Mouse (Mus musculus): ENCODE measurements around the gene Gm21677.
"Not testable (repeated sequence)": the region's sequence is repeated elsewhere in the genome, so short reads cannot be mapped to it uniquely, and the experiment has no call there.

Gm21677 gene

DNA sequence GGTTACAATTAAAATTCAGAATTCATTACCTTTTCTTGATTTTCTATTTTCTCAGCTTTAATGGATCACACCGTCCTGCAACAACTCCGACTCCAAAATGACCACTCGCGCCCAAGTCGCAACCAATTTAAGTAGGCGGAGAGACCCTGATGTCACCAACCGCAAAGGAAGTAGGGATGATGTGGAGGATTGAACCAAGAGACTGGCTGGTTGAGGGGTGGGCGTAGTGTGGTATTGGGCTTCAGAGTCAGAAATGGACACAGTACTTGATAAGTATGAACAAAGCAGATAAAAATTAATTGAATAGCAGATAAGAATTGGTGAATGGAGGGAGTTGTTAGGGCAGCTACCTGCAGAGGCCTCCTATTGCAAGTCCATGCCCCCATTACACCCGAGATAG, at the start of gene Gm21677:
Gene Gm21677 (minus strand): TSS at position 101 of the 400 bp plus-strand sequence.
- not testable (repeated sequence) for DNase-seq

DNA sequence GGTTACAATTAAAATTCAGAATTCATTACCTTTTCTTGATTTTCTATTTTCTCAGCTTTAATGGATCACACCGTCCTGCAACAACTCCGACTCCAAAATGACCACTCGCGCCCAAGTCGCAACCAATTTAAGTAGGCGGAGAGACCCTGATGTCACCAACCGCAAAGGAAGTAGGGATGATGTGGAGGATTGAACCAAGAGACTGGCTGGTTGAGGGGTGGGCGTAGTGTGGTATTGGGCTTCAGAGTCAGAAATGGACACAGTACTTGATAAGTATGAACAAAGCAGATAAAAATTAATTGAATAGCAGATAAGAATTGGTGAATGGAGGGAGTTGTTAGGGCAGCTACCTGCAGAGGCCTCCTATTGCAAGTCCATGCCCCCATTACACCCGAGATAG, 39.0 kb upstream of the Gm21677 start, which contains the start of gene Gm21693:
Gene Gm21693 (minus strand): TSS at position 101 of the 400 bp plus-strand sequence.
- not testable (repeated sequence) for DNase-seq

DNA sequence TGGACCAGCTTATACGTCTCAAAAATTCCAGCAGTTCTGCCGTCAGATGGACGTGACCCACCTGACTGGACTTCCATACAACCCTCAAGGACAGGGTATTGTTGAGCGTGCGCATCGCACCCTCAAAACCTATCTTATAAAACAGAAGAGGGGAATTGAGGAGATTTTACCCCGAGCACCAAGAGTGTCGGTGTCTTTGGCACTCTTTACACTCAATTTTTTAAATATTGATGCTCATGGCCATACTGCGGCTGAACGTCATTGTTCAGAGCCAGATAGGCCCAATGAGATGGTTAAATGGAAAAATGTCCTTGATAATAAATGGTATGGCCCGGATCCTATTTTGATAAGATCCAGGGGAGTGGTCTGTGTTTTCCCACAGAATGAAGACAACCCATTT, 34.4 kb upstream of the Gm21677 start:
- DNase-seq: not testable (repeated sequence)
